Mouse (Mus musculus): Measurements from ENCODE around the gene Dus2. TPM values are rescaled to one million over a fixed set of nuclear protein-coding genes. Genes with fewer than 3 reads are reported as not detected.
A peak's percentile ranks its signal among the peaks of the same experiment; 100 is the strongest.

The Dus2 gene
- polyA plus RNA-seq, 1 experiment from 2014 or later = 24.4 TPM

DNA sequence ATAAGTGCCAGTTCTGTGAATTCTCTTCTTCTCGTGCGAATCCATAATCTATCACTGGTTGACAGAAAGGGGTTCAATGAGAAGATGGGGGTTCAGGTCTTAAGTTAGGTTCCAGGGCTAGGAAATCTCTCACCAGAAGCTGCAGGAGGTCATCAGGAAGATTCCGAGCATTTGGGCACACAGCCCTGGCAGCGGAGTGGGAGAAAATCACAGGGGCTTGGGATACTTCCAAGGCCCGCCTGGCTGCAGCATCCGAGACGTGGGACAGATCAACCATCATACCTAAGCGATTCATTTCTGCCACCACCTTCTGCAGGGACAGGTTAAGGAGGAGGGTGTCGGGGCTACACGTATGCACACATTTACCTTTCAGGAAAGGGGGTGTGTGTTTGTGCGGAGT lies 2.6 kb upstream of the Dus2 start:
- 80% methylated on average over 11 of the region's 11 CpGs for WGBS
- Histone ChIP-seq H3K4me1 (replicated peaks) (peaks cover 6% of the 10 kb centered on the region; the same call in 1 of the 2 replicates), H3K9me3 (no peaks in the 10 kb centered on the region), H3K9ac (replicated peaks) (no peak overlapping the region), H3K4me3 (replicated peaks) (no peak overlapping the region), H3K27ac (no peak overlapping the region), H3K27me3 (0 out of 2 replicates have a peak, but pooled peaks cover 3% of the 10 kb centered on the region), H3K4me2 (no peak overlapping the region), H3K36me3 (no peaks in the 10 kb centered on the region)
- ATAC-seq (ENCODE audit: insufficient number of reproducible peaks, insufficient read depth, low FRiP score, low TSS enrichment, low read depth) = no peak

DNA sequence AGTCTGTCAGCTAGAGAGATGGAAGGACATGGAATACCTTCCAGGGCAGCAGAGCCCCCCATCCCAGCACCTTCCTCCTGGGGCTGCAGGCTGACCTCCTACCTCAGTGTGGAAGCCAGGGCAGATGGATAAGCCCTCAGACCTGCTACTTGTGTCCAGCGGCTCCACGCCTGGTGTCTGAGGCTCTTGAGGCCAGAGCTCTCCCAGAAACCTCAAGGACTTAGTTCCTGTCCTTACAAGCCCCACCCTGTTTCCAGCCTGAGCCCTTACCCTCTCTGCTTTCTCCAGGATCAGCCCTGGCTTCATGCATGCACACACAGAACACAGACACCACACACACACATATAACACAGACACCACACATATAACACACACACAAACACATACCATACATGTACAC lies 409 bp downstream of the Dus2 start:
- Histone ChIP-seq H3K27ac (no peak overlapping the region), H3K36me3 (no peaks in the 10 kb centered on the region), H3K4me3 (replicated peaks) (no peak overlapping the region), H3K9me3 (no peaks in the 10 kb centered on the region), H3K27me3 (0 out of 2 replicates have a peak, but pooled peaks cover 3% of the 10 kb centered on the region), H3K9ac (replicated peaks) (0 out of 2 replicates have a peak overlapping the region, but pooled peaks have one; percentile 12), H3K4me2 (no peak overlapping the region), H3K4me1 (replicated peaks) (peaks cover 6% of the 10 kb centered on the region; the same call in 1 of the 2 replicates)
- 89% methylated on average over 2 of the region's 2 CpGs for WGBS
- ATAC-seq (ENCODE audit: insufficient number of reproducible peaks, insufficient read depth, low FRiP score, low TSS enrichment, low read depth) = no peak

DNA sequence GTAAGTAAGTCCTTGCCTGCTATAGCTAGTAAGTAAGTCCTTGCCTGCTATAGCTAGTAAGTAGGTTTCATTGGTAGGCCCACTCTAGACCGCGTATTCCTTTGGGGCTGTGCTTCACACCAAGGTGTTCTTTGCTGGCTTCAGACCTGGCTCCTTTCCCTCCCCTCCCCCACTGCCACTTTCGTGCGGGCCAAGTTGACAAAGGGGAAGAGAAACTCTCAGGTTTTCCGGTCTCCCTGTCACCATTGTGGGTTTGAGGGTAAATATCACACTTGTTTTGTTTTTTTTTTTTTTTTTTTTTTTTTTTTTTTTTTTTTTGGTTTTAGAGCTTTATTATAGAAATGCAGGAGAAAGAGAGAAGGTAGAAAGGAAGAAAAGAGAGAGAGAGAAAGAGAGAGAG lies 1.4 kb downstream of the Dus2 start:
- 66% methylated on average over 5 of the region's 5 CpGs for whole genome bisulfite sequencing
- ATAC-seq (ENCODE audit: insufficient number of reproducible peaks, insufficient read depth, low FRiP score, low TSS enrichment, low read depth) = no peak

DNA sequence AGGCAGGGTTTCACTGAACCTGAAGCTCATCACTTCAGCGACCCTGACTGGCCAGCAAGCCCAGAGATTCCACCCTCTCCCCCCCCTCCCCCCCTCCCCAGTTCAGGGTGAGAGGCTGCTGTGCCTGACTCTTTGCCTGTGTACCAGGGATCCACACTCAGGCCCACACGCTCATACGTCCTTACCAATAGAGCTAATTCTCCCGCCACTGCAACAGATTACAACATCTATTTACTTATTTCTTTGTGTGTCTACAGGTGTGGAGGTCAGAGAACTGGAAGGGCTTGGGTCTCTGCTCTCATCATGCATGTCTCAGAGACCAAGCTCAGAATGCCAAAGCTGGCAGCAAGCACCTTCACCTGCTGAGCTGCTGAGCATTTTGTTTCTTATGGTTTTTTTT lies 2.1 kb downstream of the Dus2 start:
- Histone ChIP-seq H3K9me3 (no peaks in the 10 kb centered on the region), H3K27ac (no peak overlapping the region), H3K4me2 (no peak overlapping the region), H3K9ac (replicated peaks) (no peak overlapping the region), H3K36me3 (no peaks in the 10 kb centered on the region), H3K27me3 (0 out of 2 replicates have a peak, but pooled peaks cover 3% of the 10 kb centered on the region), H3K4me3 (replicated peaks) (no peak overlapping the region), H3K4me1 (replicated peaks) (peaks cover 6% of the 10 kb centered on the region; the same call in 1 of the 2 replicates)
- no peak for ATAC-seq (ENCODE audit: insufficient number of reproducible peaks, insufficient read depth, low FRiP score, low TSS enrichment, low read depth)
- 58% methylated on average over 4 of the region's 4 CpGs for WGBS

More for the DNA sequence above, 1.4 kb downstream of the Dus2 start:
- H3K36me3 ChIP-seq = no peaks in the 10 kb centered on the region
- 0 out of 2 replicates have a peak, but pooled peaks cover 3% of the 10 kb centered on the region for H3K27me3 ChIP-seq
- no peak overlapping the region for H3K9ac ChIP-seq (replicated peaks)
- peaks cover 6% of the 10 kb centered on the region; the same call in 1 of the 2 replicates for H3K4me1 ChIP-seq (replicated peaks)
- no peak overlapping the region for H3K4me3 ChIP-seq (replicated peaks)
- H3K27ac ChIP-seq = no peak overlapping the region
- H3K4me2 ChIP-seq = no peak overlapping the region
- H3K9me3 ChIP-seq = no peaks in the 10 kb centered on the region

DNA sequence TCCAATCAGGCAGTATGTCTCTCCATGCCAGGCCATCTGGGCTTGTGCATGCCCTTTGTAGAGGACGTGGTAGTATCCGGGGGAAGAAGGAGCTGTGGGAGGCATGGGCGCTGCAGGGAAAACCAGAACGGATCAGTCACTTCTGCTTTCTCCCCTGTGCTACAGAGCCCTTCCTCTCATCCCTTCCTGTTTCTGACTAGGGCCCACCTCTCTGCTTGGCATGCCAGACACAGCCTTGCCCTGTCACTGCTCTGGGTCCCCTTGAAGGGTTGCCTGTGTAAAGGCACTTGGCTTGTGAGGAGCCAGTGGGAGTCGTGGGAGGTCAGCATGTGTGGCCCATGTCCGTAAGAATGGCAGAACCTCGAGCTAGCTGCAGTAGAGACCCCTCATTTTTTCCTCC lies 5.2 kb downstream of the Dus2 start:
- Histone ChIP-seq H3K9ac (replicated peaks) (no peak overlapping the region), H3K36me3 (no peaks in the 10 kb centered on the region), H3K27me3 (no peaks in the 10 kb centered on the region), H3K27ac (no peak overlapping the region), H3K9me3 (no peaks in the 10 kb centered on the region), H3K4me2 (no peak overlapping the region), H3K4me1 (replicated peaks) (0 out of 2 replicates have a peak, but pooled peaks cover under 1% of the 10 kb centered on the region), H3K4me3 (replicated peaks) (no peak overlapping the region)
- ATAC-seq (ENCODE audit: insufficient number of reproducible peaks, insufficient read depth, low FRiP score, low TSS enrichment, low read depth) = no peak
- 66% methylated on average over 7 of the region's 7 CpGs for WGBS

DNA sequence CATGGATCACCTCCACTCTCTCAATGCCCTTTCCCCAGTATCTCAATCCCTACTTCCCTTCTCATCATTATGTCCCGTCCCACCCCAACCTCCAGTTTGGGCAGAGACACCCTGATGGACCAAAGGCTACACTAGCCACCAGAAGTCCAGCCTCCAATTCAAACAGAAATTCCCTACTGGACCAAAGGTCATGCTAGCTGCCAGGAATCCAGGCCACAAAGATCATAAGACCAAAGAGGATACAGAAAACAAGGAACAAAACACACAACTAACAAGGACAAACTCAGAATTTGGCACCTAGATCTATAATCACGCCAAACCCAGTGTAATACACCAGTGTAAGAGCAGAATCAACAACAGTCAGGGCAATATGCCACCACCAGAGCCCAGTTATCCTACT lies 7.8 kb downstream of the Dus2 start:
- Histone ChIP-seq H3K4me3 (replicated peaks) (no peak overlapping the region), H3K4me2 (no peak overlapping the region), H3K27ac (no peak overlapping the region), H3K27me3 (no peaks in the 10 kb centered on the region), H3K9ac (replicated peaks) (no peak overlapping the region), H3K36me3 (no peaks in the 10 kb centered on the region), H3K9me3 (no peaks in the 10 kb centered on the region), H3K4me1 (replicated peaks) (no peaks in the 10 kb centered on the region)
- 86% methylated on average over 2 of the region's 2 CpGs for WGBS
- no peak for ATAC-seq (ENCODE audit: insufficient number of reproducible peaks, insufficient read depth, low FRiP score, low TSS enrichment, low read depth)

DNA sequence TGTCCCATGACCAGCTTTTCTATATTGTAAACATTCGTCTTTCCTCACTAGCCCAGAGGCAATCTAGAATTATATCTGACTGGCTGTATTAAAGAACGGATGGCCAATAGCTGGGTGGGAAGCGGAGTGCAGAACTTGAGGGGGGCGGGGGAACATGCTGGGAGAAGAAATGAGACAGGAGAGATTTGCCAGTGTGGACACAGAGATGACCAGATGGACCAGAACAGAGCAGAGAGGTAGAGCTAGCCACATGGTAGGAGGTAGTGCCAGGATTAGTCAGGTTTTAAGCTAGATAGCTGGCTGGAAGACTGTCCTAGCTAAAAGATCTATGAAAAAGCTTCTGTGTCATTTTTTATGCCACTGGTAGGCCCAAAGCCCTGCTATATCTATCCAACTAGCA lies 10.8 kb downstream of the Dus2 start:
- Histone ChIP-seq H3K4me3 (replicated peaks) (no peak overlapping the region), H3K4me1 (replicated peaks) (no peaks in the 10 kb centered on the region), H3K27ac (no peak overlapping the region), H3K9ac (replicated peaks) (no peak overlapping the region), H3K4me2 (no peak overlapping the region), H3K9me3 (no peaks in the 10 kb centered on the region), H3K27me3 (no peaks in the 10 kb centered on the region), H3K36me3 (no peaks in the 10 kb centered on the region)
- 78% methylated on average over 4 of the region's 4 CpGs for WGBS
- ATAC-seq (ENCODE audit: insufficient number of reproducible peaks, insufficient read depth, low FRiP score, low TSS enrichment, low read depth) = no peak

DNA sequence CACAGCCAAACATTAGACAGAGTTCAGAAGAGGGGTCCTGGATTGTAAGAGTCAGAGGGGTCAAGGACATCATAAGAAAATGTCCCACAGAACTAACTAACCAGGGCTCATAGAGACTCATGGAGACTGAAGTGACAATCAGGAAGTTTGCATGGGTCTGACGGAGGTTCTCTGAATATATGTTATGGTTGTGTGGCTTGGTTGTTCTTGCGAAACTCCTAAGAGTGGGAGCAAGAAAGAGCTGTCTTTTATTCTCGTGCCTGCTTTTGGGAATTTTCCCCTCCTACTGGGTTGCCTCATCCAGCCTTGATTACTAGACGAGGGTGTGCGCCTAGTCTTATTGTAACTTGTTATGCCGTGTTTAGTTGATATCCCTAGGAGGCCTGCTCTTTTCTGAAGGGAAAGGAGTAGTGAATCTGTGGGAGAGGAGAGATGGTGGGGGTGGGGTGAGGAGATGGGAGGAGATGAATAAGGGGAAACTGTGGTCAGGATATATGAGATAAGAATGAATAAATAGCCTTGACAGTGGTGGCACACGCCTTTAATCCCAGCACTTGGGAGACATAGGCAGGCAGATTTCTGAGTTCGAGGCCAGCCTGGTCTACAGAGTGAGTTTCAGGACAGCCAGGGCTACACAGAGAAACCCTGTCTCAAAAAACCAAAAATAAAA lies 13.5 kb downstream of the Dus2 start:
- Histone ChIP-seq H3K4me1 (replicated peaks) (no peaks in the 10 kb centered on the region; the same call in 1 of the 2 replicates), H3K36me3 (peaks cover 14% of the 10 kb centered on the region; the same call in 1 of the 2 replicates), H3K9ac (replicated peaks) (no peak overlapping the region), H3K27me3 (no peaks in the 10 kb centered on the region), H3K9me3 (no peaks in the 10 kb centered on the region), H3K27ac (no peak overlapping the region), H3K4me2 (no peak overlapping the region), H3K4me3 (replicated peaks) (no peak overlapping the region)
- WGBS = 82% methylated on average over 8 of the region's 8 CpGs
- ATAC-seq (ENCODE audit: insufficient number of reproducible peaks, insufficient read depth, low FRiP score, low TSS enrichment, low read depth) = no peak

DNA sequence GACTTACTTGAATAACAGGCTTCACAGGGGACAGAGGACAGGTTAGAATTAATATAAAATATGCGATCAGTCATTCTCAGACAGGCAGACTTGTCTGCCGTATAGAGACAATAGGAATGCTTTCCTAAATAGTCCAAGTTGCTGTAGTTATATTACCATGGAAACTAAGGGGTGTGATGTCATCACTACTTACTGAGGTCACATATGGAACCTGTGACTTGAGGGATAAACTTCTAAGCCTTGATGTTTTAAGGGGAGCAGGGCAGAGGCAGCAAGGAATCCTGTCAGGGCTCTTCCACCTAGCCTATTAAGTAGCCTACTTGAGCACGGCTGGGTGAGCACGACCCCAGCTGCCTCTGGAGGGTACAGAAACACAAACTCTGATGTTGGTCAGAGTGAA lies 14.7 kb downstream of the Dus2 start, which contains the start of gene Dpep2nb:
Gene Dpep2nb, minus strand, starts transcription at position 101 of the 400 bp plus-strand sequence.
- WGBS = 79% methylated on average over 4 of the region's 4 CpGs
- no peak for ATAC-seq (ENCODE audit: insufficient number of reproducible peaks, insufficient read depth, low FRiP score, low TSS enrichment, low read depth)
- no peak within 1 kb of the TSS for H3K27ac ChIP-seq

DNA sequence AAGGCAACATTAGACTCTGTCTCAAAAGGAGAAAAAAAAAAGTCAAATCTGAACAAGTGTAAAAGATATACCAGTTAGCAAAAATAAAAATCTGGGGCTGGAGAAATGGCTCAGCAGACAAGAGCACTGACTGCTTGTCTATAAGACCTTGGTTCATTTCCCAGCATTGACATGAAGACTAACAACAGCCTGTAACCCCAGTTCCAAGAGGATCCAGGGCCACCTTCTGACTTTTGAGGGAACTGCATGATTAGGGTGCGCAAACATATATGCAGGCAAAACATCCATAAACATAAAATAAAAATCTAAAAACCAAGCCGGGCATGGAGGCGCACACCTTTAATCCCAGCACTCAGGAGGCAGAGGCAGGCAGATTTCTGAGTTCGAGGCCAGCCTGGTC lies 15.3 kb downstream of the Dus2 start:
- H3K27me3 ChIP-seq = no peaks in the 10 kb centered on the region
- ATAC-seq (ENCODE audit: insufficient number of reproducible peaks, insufficient read depth, low FRiP score, low TSS enrichment, low read depth) = no peak
- 87% methylated on average over 4 of the region's 4 CpGs for WGBS
- no peak overlapping the region for H3K4me3 ChIP-seq (replicated peaks)
- no peak overlapping the region for H3K27ac ChIP-seq
- no peaks in the 10 kb centered on the region for H3K9me3 ChIP-seq
- no peak overlapping the region for H3K9ac ChIP-seq (replicated peaks)
- H3K4me1 ChIP-seq (replicated peaks) = peaks cover 11% of the 10 kb centered on the region
- peaks cover 17% of the 10 kb centered on the region; the same call in 1 of the 2 replicates for H3K36me3 ChIP-seq
- H3K4me2 ChIP-seq = no peak overlapping the region

More for the DNA sequence above, 14.7 kb downstream of the Dus2 start, which contains the start of gene Dpep2nb:
- Histone ChIP-seq H3K27me3 (no peaks in the 10 kb centered on the region), H3K4me3 (replicated peaks) (no peak within 1 kb of the TSS), H3K36me3 (peaks cover 17% of the 10 kb centered on the region; the same call in 1 of the 2 replicates), H3K4me2 (no peak within 1 kb of the TSS), H3K9me3 (no peaks in the 10 kb centered on the region), H3K9ac (replicated peaks) (no peak within 1 kb of the TSS), H3K4me1 (replicated peaks) (peaks cover 11% of the 10 kb centered on the region)

DNA sequence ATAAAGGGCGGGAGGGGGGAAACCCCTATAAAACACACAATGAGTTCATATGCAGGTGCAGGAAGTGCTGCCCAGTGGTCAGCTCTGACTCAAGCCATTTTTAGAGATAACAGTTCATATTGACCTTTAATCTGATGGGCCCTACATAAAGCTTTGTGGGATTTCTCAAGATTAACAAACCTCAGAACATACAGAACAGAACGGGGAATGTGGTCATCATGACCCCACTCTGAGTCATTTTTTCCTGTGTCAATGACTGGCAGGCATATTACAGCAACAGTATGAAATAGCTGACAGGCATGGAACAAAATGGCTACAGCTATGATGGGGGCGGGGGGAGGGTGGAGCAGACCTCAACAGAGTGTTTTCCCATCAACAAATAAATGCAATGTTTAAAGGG lies 16.0 kb downstream of the Dus2 start:
- Histone ChIP-seq H3K27ac (no peak overlapping the region), H3K9ac (replicated peaks) (no peak overlapping the region), H3K4me3 (replicated peaks) (no peak overlapping the region), H3K4me1 (replicated peaks) (peaks cover 14% of the 10 kb centered on the region), H3K4me2 (no peak overlapping the region), H3K36me3 (peaks cover 17% of the 10 kb centered on the region; the same call in 1 of the 2 replicates), H3K27me3 (no peaks in the 10 kb centered on the region), H3K9me3 (no peaks in the 10 kb centered on the region)
- ATAC-seq (ENCODE audit: insufficient number of reproducible peaks, insufficient read depth, low FRiP score, low TSS enrichment, low read depth) = no peak
- 77% methylated on average over 3 of the region's 3 CpGs for WGBS
